Mouse (Mus musculus) bone marrow, adult 2 months (tissue): Measurements from ENCODE around the gene Flii. TPM values are rescaled to one million over a fixed set of nuclear protein-coding genes. Genes with fewer than 3 reads are reported as not detected.

Source experiments
- H3K27ac ChIP-seq: fragments of 200-500 bp; 2 replicates; pipeline ENCODE4 v1.5.1; 2012; ENCODE audit warnings: low read depth, mild to moderate bottlenecking, control low read depth, inconsistent platforms, low read length; ENCODE audit not compliant: control insufficient read depth, poor library complexity, insufficient read depth
- H3K4me1 ChIP-seq: fragments of 200-500 bp; 2 replicates; pipeline ENCODE4 v1.6.1; 2011; ENCODE audit warnings: low read length; ENCODE audit not compliant: control insufficient read depth, insufficient read depth
- H3K4me3 ChIP-seq: fragments of 200-500 bp; replicated peaks from 2 replicates; pipeline ENCODE3; 2011; ENCODE audit warnings: mild to moderate bottlenecking, low read depth, low read length, control low read depth; ENCODE audit not compliant: control insufficient read depth
- CTCF ChIP-seq: fragments of 200-500 bp; IDR thresholded peaks from 2 replicates; pipeline ENCODE4 v1.5.1; 2011; ENCODE audit warnings: low read length, control low read depth; ENCODE audit not compliant: control insufficient read depth, insufficient read depth
- POLR2A ChIP-seq: fragments of 200-500 bp; IDR thresholded peaks from 2 replicates; pipeline ENCODE4 v1.6.1; 2011; ENCODE audit warnings: low read depth, mild to moderate bottlenecking, control low read depth, low read length, borderline replicate concordance; ENCODE audit not compliant: control insufficient read depth
- WGBS: fragments of 180-500 bp; shearing (Covaris S2); methylation state at CpG from one replicate; pipeline ENCODE4 v1.1.7; 2018; 5-methylcytosine and 5-hydroxymethylcytosine counted together
- polyA plus RNA-seq: library from polyadenylated mRNA; stranded (reverse); fragments of >200 nt; gene quantifications from 2 replicates; pipeline ENCODE4 v1.2.4, GENCODE M21; 2011; ENCODE audit warnings: low replicate concordance; ENCODE audit not compliant: missing spikeins, insufficient read depth, insufficient read length

The Flii gene
- polyA plus RNA-seq, 1 experiment: 39.0 TPM

DNA sequence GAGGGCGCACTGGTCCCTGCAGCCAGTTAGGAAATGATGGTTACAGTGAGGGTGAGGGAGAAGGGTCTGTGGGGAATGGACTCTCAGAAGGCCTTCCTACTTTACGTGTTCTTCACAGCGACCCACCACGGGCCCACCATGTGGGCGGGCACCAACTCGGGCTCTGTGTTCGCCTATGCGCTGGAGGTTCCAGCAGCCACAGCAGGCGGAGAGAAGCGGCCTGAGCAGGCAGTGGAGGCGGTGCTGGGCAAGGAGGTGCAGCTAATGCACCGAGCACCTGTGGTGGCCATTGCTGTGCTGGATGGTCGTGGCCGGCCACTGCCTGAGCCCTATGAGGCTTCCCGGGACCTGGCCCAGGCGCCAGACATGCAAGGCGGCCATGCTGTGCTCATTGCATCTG, 15.8 kb downstream of the Flii start:
- no peak for TF ChIP-seq POLR2A
- TF ChIP-seq CTCF: no peak
- 86% methylated on average over 17 of the region's 17 CpGs for WGBS

DNA sequence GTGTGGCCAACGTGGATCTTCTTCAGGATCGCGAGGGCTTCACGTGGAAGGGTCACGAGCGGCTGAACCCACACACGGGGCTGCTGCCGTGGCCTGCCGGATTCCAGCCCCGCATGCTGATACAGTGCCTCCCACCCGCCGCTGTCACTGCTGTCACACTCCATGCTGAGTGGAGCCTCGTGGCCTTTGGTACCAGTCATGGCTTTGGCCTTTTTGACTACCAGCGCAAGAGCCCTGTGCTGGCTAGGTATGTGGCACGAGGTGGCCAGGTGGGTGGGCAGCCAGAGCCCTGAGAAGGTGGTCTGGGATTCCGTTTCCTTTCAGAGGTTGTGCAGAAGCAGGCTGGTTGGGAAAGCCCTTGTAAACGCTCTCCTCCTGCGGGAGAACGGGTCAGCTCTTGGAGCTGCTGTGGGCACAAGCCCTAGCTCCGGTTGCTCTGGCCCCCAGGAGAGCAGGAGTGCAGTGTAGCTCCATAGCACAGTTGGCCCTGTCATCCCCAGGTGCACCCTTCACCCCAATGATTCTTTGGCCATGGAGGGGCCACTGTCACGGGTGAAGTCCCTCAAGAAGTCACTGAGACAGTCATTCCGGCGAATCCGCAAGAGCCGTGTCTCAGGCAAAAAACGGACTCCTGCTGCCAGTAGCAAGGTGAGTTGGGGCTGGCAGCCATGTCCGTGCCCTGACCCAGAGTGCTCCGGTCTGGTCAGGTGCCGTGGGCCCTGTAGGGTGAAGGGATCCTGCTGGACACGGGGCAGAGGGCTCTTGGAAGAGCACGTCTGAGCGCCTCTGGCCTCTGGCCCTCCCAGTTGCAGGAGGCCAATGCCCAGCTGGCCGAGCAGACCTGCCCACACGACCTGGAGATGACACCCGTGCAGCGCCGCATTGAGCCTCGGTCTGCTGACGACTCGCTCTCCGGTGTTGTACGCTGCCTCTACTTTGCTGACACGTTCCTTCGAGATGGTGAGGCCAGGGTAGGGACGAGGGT, 17.3 kb downstream of the Flii start:
- H3K4me3 ChIP-seq: no peak overlapping the region
- WGBS: 93% methylated on average over 45 of the region's 45 CpGs
- H3K27ac ChIP-seq: no peak overlapping the region

More for the DNA sequence above, 15.8 kb downstream of the Flii start:
- H3K27ac ChIP-seq: no peak overlapping the region
- H3K4me1 ChIP-seq: no peaks in the 10 kb centered on the region
- H3K4me3 ChIP-seq: no peak overlapping the region

GRCm38 (mm10) chr11:60708631-60709030, 18.4 kb downstream of the Flii start:
- Histone ChIP-seq H3K4me1 (no peaks in the 10 kb centered on the region), H3K4me3 (no peak overlapping the region), H3K27ac (no peak overlapping the region)
- WGBS: 89% methylated on average over 10 of the region's 10 CpGs
- TF ChIP-seq POLR2A (no peak), CTCF (no peak)

More for the DNA sequence above, 17.3 kb downstream of the Flii start:
- TF ChIP-seq POLR2A (no peak), CTCF (no peak)
- no peaks in the 10 kb centered on the region for H3K4me1 ChIP-seq

DNA sequence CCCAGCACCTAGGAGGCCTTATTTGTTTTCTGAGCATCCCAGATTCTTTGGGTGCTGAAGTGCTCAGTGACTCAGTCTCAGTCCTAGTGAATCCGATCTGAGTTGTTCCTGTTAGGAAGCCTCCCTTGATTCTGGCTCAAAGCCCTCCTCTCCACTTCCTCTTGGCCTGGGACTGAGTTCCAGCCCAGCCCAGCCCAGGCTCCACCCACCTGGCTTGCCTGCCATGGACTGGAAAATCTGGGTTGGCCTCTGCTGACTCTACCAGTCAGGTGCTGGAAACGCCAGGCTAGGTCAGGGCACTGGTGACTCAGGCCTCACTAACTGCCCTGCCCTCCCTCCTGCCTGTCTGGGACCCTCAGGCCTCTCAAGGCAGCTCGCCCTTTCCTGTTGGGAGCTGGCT, 19.4 kb downstream of the Flii start:
- WGBS: 71% methylated on average over 3 of the region's 3 CpGs
- TF ChIP-seq CTCF (no peak), POLR2A (no peak)
- H3K27ac ChIP-seq: no peak overlapping the region
- H3K4me1 ChIP-seq: no peaks in the 10 kb centered on the region; the same call in 1 of the 2 replicates
- no peak overlapping the region for H3K4me3 ChIP-seq

GRCm38 (mm10) chr11:60706696-60707480, 20.2 kb downstream of the Flii start:
- no peaks in the 10 kb centered on the region; the same call in 1 of the 2 replicates for H3K4me1 ChIP-seq
- H3K4me3 ChIP-seq: no peak overlapping the region
- no peak overlapping the region for H3K27ac ChIP-seq
- no peak for TF ChIP-seq CTCF
- no peak for TF ChIP-seq POLR2A
- WGBS: 91% methylated on average over 14 of the region's 14 CpGs

DNA sequence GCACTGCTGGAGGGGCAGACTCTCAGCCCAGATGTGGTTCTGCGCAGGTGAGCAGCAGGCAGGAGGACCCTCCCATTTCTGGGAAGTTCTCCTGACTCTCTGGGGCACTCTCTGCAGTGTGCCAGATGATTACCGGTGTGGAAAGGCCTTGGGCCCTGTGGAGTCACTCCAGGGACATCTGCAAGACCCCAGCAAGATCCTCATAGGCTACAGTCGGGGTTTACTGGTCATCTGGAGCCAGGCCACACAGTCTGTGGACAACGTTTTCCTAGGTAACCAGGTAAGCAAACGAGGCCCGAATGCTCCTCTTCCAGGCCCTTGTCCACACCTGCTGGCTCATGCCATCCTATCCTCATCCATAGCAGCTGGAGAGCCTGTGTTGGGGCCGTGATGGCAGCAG, 21.0 kb downstream of the Flii start:
- H3K27ac ChIP-seq: no peak overlapping the region
- H3K4me1 ChIP-seq: no peaks in the 10 kb centered on the region; the same call in 1 of the 2 replicates
- TF ChIP-seq POLR2A (no peak), CTCF (no peak)
- no peak overlapping the region for H3K4me3 ChIP-seq
- 90% methylated on average over 7 of the region's 7 CpGs for WGBS

GRCm38 (mm10) chr11:60705255-60705654, 21.8 kb downstream of the Flii start:
- 87% methylated on average over 3 of the region's 3 CpGs for WGBS
- no peak for TF ChIP-seq CTCF
- H3K4me3 ChIP-seq: no peak overlapping the region
- no peaks in the 10 kb centered on the region; the same call in 1 of the 2 replicates for H3K4me1 ChIP-seq
- H3K27ac ChIP-seq: no peak overlapping the region
